Mouse (Mus musculus): ENCODE data around the gene Reck. TPM values are rescaled to one million over a fixed set of nuclear protein-coding genes. Genes with fewer than 3 reads are reported as not detected.

Reck gene
- total and polyA plus RNA-seq, 3 experiments, result 0.12 to 0.60 TPM; not detected in 1

DNA sequence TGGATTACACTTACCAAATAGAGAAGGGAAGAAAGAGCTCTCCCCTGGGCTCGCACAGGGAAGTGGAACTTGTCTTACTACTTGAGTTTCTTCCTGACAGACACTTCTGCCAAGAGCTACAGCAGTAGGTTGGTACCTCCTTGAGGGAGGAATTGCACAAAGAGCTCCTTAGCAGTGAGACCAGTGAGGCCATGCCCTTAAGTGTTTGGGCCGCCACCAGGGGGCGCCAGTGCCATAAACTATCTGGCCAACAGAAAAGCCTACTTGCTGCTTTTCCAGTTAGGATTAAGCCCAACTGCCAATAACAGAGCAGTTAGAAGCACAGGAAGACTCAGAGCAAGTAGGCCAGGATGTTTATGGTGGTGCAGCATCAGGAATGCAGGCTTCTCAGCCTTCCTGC is 50.4 kb downstream of the Reck start (continued):
- TF ChIP-seq POLR2AphosphoS5 (IDR thresholded peaks at IDR 0.05; ENCODE audit: borderline replicate concordance, low read depth, low read length), result no peak
- TF ChIP-seq CHD1 (IDR thresholded peaks at IDR 0.05; ENCODE audit: low read depth, low read length), result no peak
- peak; percentile 96 for TF ChIP-seq SMC3 (IDR thresholded peaks at IDR 0.05; ENCODE audit: low read depth, low read length)
- peak; percentile 84 to 96 (median 95) for TF ChIP-seq CTCF (IDR thresholded peaks at IDR 0.05 in 2 of 3, conservative IDR thresholded peaks at IDR 0.05 in 1 of 3; ENCODE audit: control insufficient read depth in 1 of 3, insufficient read depth in 1 of 3, low read depth in 2 of 3, low read length in 3 of 3, poor library complexity in 1 of 3, severe bottlenecking in 1 of 3)
- no peak for TF ChIP-seq NRF1 (IDR thresholded peaks at IDR 0.05; ENCODE audit: insufficient read depth, low read depth, low read length, poor library complexity, severe bottlenecking)

DNA sequence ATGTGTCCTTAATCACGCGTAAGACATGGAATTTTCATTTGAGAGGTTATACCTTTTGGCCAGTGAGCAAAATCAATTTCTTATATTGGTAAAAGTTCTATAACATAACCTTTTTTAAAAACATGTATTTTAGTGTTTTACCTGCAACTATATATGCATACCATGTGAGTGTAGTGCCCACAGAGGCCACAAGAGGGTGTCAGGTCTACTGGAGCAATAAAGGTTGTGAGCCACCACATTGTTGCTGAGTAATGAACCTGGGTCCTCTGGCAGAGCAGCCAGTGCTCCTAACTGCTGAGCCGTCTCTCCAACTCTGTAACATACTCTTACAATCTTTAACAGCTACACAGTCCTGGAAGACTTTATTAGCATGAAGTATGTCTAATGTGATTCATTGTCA is 52.5 kb downstream of the Reck start:
- Histone ChIP-seq H3K36me3 (ENCODE audit: control insufficient read depth in 1 of 2, insufficient read depth in 2 of 2, low read length in 2 of 2) (peaks cover 0 to 7% of the 10 kb centered on the region in 2 experiments; a peak in 1 of 4 replicates), H3K79me2 (ENCODE audit: control insufficient read depth, insufficient read depth, low read length, poor library complexity) (no peaks in the 10 kb centered on the region), H3K4me1 (ENCODE audit: control insufficient read depth in 1 of 2, insufficient read depth in 2 of 2, low read length in 2 of 2) (peaks cover 0 to 11% of the 10 kb centered on the region in 2 experiments; a peak in 2 of 4 replicates), H3K4me3 (ENCODE audit: control insufficient read depth in 1 of 2, insufficient read depth in 1 of 2, low read depth in 2 of 2, low read length in 2 of 2) (no peak overlapping the region), H3K27ac (ENCODE audit: control insufficient read depth, low read depth, low read length) (no peak overlapping the region), H3K9ac (ENCODE audit: control insufficient read depth, low read depth, low read length, poor library complexity, severe bottlenecking) (no peak overlapping the region), H3K27me3 (ENCODE audit: control insufficient read depth in 1 of 2, insufficient read depth in 2 of 2, low read length in 2 of 2) (no peaks in the 10 kb centered on the region), H3K9me3 (replicated peaks; ENCODE audit: insufficient read depth, low read length) (no peaks in the 10 kb centered on the region)
- DNase-seq (ENCODE audit: low read depth, low spot score), result peak; percentile 66
- TF ChIP-seq POLR2AphosphoS2 (IDR thresholded peaks at IDR 0.05; ENCODE audit: low read length) (no peak), HCFC1 (IDR thresholded peaks at IDR 0.05; ENCODE audit: low read depth, low read length) (no peak), ETS1 (IDR thresholded peaks at IDR 0.05; ENCODE audit: low read depth, low read length) (no peak), CHD1 (IDR thresholded peaks at IDR 0.05; ENCODE audit: low read depth, low read length) (no peak), JUND (IDR thresholded peaks at IDR 0.05; ENCODE audit: low read depth, low read length) (no peak), TAL1 (IDR thresholded peaks at IDR 0.05; ENCODE audit: low read length) (no peak), BHLHE40 (IDR thresholded peaks at IDR 0.05; ENCODE audit: borderline replicate concordance, low read depth, low read length) (no peak), RAD21 (IDR thresholded peaks at IDR 0.05; ENCODE audit: low read depth, low read length) (peak; percentile 64), POLR2A (IDR thresholded peaks at IDR 0.05; ENCODE audit: control insufficient read depth in 1 of 2, insufficient read depth in 1 of 2, low read depth in 1 of 2, low read length in 2 of 2, poor library complexity in 1 of 2) (no peak), ZC3H11A (IDR thresholded peaks at IDR 0.05; ENCODE audit: low read depth, low read length) (peak; percentile 72), MEF2A (IDR thresholded peaks at IDR 0.05; ENCODE audit: extremely low read depth, insufficient replicate concordance, low read depth, low read length, poor library complexity, severe bottlenecking) (no peak), SMC3 (IDR thresholded peaks at IDR 0.05; ENCODE audit: low read depth, low read length) (peak; percentile 90), POLR2AphosphoS5 (IDR thresholded peaks at IDR 0.05; ENCODE audit: borderline replicate concordance, low read depth, low read length) (no peak), USF2 (IDR thresholded peaks at IDR 0.05; ENCODE audit: borderline replicate concordance in 1 of 2, insufficient read depth in 1 of 2, low read depth in 1 of 2, low read length in 2 of 2) (no peak), KAT2A (conservative IDR thresholded peaks at IDR 0.05; ENCODE audit: low read depth, low read length) (no peak), MYC (IDR thresholded peaks at IDR 0.05; ENCODE audit: low read depth, low read length) (no peak), ZKSCAN1 (IDR thresholded peaks at IDR 0.05; ENCODE audit: low read depth, low read length) (no peak), TBP (IDR thresholded peaks at IDR 0.05; ENCODE audit: low read depth, low read length) (no peak), CHD2 (IDR thresholded peaks at IDR 0.05; ENCODE audit: low read length) (no peak), CTCF (IDR thresholded peaks at IDR 0.05 in 2 of 3, conservative IDR thresholded peaks at IDR 0.05 in 1 of 3; ENCODE audit: control insufficient read depth in 1 of 3, insufficient read depth in 1 of 3, low read depth in 2 of 3, low read length in 3 of 3, poor library complexity in 1 of 3, severe bottlenecking in 1 of 3) (peak; percentile 54 to 78 (median 66)), TCF12 (IDR thresholded peaks at IDR 0.05; ENCODE audit: low read depth, low read length) (no peak), MYB (IDR thresholded peaks at IDR 0.05; ENCODE audit: low read depth, low read length) (no peak), ZMIZ1 (IDR thresholded peaks at IDR 0.05; ENCODE audit: low read depth, low read length) (no peak), MAX (IDR thresholded peaks at IDR 0.05; ENCODE audit: low read length) (no peak), E2F4 (IDR thresholded peaks at IDR 0.05; ENCODE audit: borderline replicate concordance, low read depth, low read length) (no peak), MXI1 (IDR thresholded peaks at IDR 0.05; ENCODE audit: low read depth, low read length) (no peak), MAZ (IDR thresholded peaks at IDR 0.05; ENCODE audit: low read depth, low read length) (no peak), ZNF384 (IDR thresholded peaks at IDR 0.05; ENCODE audit: low read depth, low read length) (no peak), MAFK (IDR thresholded peaks at IDR 0.05; ENCODE audit: borderline replicate concordance, low read depth, low read length) (no peak), GABPA (IDR thresholded peaks at IDR 0.05; ENCODE audit: low read depth, low read length) (no peak)

Data from MEL (cell line).